Mouse (Mus musculus) spleen, postnatal 0 days (tissue): ENCODE results near the gene A4galt. TPM values are rescaled to one million over a fixed set of nuclear protein-coding genes. Genes with fewer than 3 reads are reported as not detected.

Experiments used
- polyA plus RNA-seq: library from polyadenylated mRNA; unstranded; fragments of >200 nt; fragmentation: Nextera tagmentation; extraction: Ambion mirVana; gene quantifications from 2 replicates; pipeline ENCODE4 v1.2.1, GENCODE M21; 2015

The A4galt gene
- 5.1 and 6.1 TPM in 2 replicates for polyA plus RNA-seq

DNA sequence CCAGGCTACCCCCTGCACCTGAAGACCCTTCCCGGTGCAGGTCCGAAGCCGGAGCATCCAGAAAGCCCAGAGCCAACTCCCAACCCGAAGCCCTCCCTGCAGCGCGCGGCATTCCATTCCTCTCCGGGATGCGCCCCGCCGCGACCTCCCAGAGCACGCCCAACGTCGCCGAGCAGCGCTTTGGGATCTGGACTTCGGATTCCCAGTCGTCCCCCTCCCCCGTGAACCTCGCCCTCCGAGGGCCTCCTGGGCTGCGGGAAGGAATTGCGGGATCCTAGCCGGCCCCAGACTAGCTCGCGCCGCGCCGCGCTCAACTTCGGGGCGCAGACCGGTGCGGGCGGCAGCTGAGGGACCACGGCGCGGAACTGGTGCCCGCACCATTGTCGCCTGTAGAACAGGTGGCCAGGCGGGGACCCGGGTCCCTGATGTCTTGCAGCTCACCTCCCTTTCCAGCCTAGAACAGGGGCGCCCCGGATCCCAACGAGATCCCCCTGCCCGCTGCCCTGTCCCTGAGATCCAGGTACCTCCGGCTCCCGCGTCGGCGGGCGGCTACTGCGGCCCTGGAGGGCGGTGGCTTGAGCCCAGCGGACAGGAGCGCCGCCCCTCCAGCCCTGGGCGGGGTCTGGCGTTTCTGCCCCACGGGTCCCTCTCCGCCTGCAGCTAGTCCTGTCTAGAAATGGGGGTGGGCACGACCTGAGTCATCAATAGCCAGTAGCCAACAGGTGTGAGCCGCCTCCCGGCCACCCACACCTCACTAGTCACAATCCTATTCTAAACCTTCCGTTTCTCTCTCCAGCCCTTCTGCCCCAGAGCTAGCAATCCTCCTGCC lies at the start of gene A4galt:
Gene A4galt (minus strand): TSS at position 599 of the 829 bp plus-strand sequence.

Other genes with a start within 250 kb of the A4galt start
- 18.3 and 24.4 TPM in 2 replicates for gene Nfam1, start 218.5 kb downstream of the A4galt start, polyA plus RNA-seq
- gene Serhl, start 162.3 kb downstream of the A4galt start, polyA plus RNA-seq: 31.0 and 37.7 TPM in 2 replicates
- gene Rrp7a, start 129.0 kb downstream of the A4galt start, polyA plus RNA-seq: 29.6 and 35.2 TPM in 2 replicates
- 62.8 and 66.6 TPM in 2 replicates for gene Poldip3, start 102.4 kb downstream of the A4galt start, polyA plus RNA-seq
- gene Cyb5r3, start 79.2 kb downstream of the A4galt start, polyA plus RNA-seq: 86.7 and 93.2 TPM in 2 replicates
- gene Arfgap3, start 98.5 kb upstream of the A4galt start, polyA plus RNA-seq: 20.7 and 23.6 TPM in 2 replicates
- 48.8 and 48.9 TPM in 2 replicates for gene Pacsin2, start 212.8 kb upstream of the A4galt start, polyA plus RNA-seq